In the genomic region with DNA sequence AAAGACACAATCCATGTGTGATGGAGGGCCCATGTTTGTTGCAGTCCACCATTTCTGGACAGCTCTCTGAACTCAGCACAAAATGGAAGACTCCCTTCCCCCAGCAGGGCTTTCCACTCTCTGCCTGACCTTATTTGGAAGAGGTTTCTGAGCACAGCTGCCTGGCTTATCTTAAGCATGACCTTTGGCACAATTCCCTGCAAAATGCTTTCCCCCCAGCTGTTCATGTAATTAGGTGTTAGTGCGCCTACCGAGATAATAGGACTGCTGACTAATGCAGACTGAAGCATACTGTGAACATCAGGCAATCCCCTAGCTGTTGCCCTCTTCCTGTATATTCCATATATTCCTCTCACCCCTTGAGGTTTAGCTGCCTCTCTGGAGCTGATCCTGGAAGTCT, we compare ENCODE assay signal across 11 mouse cellular contexts. TPM values are rescaled to one million over a fixed set of nuclear protein-coding genes. Genes with fewer than 3 reads are reported as not detected.
A peak's percentile ranks its signal among the peaks of the same experiment; 100 is the strongest.
DNase-seq lines count a peak whose midpoint lies in the region; ATAC-seq and TF ChIP-seq lines count a peak whose summit lies in the region.
"Had no signal": no experiment of that assay in that cellular context is flagged by ENCODE, and none has a peak within 500 bp of the region (broad histone marks: within the 10 kb centered on the region; RNA-seq: fewer than 3 reads in every experiment).

No protein-coding gene starts in this region.

- ATAC-seq in limb, embryonic 13.5 days (ENCODE audit: low FRiP score, low read depth): peak; percentile 59; the same call in 1 of the 2 replicates
- no peak for ATAC-seq in frontal cortex, adult (ENCODE audit: low TSS enrichment)

- no peak for TF ChIP-seq POLR2A in kidney, adult 2 months (IDR thresholded peaks at IDR 0.05; ENCODE audit: low read depth, low read length)

- no peak overlapping the region for H3K9ac ChIP-seq in limb, embryonic 13.5 days
- H3K9ac ChIP-seq: embryonic facial prominence, embryonic 13.5 days had no signal

- no peaks in the 10 kb centered on the region for H3K4me1 ChIP-seq in limb, embryonic 13.5 days
- no peaks in the 10 kb centered on the region for H3K4me1 ChIP-seq in kidney, adult 2 months (ENCODE audit: control insufficient read depth, insufficient read depth, low read length)
- H3K4me1 ChIP-seq: embryonic facial prominence, embryonic 13.5 days had no signal

- peak; percentile 47 for DNase-seq in ovary, adult 18-20 months (ENCODE audit: low spot score)
- DNase-seq in ovary, postnatal 36 days (ENCODE audit: low spot score): no peak
- DNase-seq in heart, adult 18-20 months: peak; percentile 27 to 67
- peak; percentile 1 for DNase-seq in skeletal muscle tissue, adult 2 months (ENCODE audit: low read depth, low spot score)
- no peak for DNase-seq in gastrocnemius, postnatal 10 days
- DNase-seq in kidney, adult 2 months: no peak

- 46% methylated on average over 2 of the region's 2 CpGs for WGBS in limb, embryonic 13.5 days
- 49% methylated on average over 2 of the region's 2 CpGs for WGBS in kidney, adult 2 months

- H3K27ac ChIP-seq in limb, embryonic 13.5 days: no peak overlapping the region
- H3K27ac ChIP-seq in kidney, adult 2 months (ENCODE audit: insufficient read depth, low read depth, low read length): no peak overlapping the region
- H3K27ac ChIP-seq: embryonic facial prominence, embryonic 13.5 days had no signal

- H3K9me3 ChIP-seq in limb, embryonic 13.5 days: no peaks in the 10 kb centered on the region
- H3K9me3 ChIP-seq: embryonic facial prominence, embryonic 13.5 days had no signal

- H3K4me2 ChIP-seq in limb, embryonic 13.5 days (replicated peaks): no peak overlapping the region
- H3K4me2 ChIP-seq: embryonic facial prominence, embryonic 13.5 days had no signal

- H3K36me3 ChIP-seq in limb, embryonic 13.5 days: no peaks in the 10 kb centered on the region
- no peaks in the 10 kb centered on the region for H3K36me3 ChIP-seq in kidney, adult 2 months (ENCODE audit: control insufficient read depth, insufficient read depth, low read length)
- H3K36me3 ChIP-seq: embryonic facial prominence, embryonic 13.5 days had no signal

- H3K27me3 ChIP-seq in limb, embryonic 13.5 days: no peaks in the 10 kb centered on the region
- no peaks in the 10 kb centered on the region for H3K27me3 ChIP-seq in kidney, adult 2 months (replicated peaks; ENCODE audit: control insufficient read depth, insufficient read depth, low read length)
- H3K27me3 ChIP-seq: embryonic facial prominence, embryonic 13.5 days had no signal

- TF ChIP-seq CTCF in kidney, adult 2 months (conservative IDR thresholded peaks at IDR 0.05; ENCODE audit: insufficient read depth, insufficient read length, low read depth, low read length): no peak

- H3K4me3 ChIP-seq in limb, embryonic 13.5 days: no peak overlapping the region
- no peak overlapping the region for H3K4me3 ChIP-seq in kidney, adult 2 months (ENCODE audit: insufficient read depth, low read depth, low read length)
- H3K4me3 ChIP-seq: embryonic facial prominence, embryonic 13.5 days had no signal

RNA-seq across cellular contexts. Expression of gene Rgn, which starts 21.4 kb away (rescaled TPM):
- under 1 TPM; 0.28 to 0.52 TPM for total RNA-seq in heart, adult 18-20 months (2021)
- polyA plus RNA-seq in limb, embryonic 13.5 days (2015; fragmentation: Nextera tagmentation; extraction: Ambion mirVana): 0.75 and 1.1 TPM in 2 replicates
- under 1 TPM in 1 of 2 experiments, not detected in 1; 0.32 TPM for total RNA-seq in gastrocnemius, postnatal 10 days (2021)
- 1.5 and 1.7 TPM in 2 replicates for polyA plus RNA-seq in kidney, adult 2 months (2012; rRNA removed)
- total RNA-seq: ES-E14; monocyte, adult 5-6 weeks had no signal

RNA-seq across cellular contexts. Expression of gene Rbm10, which starts 46.3 kb away (rescaled TPM):
- total RNA-seq in heart, adult 18-20 months (2021): 10 to 100 TPM; 16.4 to 19.2 TPM
- polyA plus RNA-seq in limb, embryonic 13.5 days (2015; fragmentation: Nextera tagmentation; extraction: Ambion mirVana): 72.7 and 73.9 TPM in 2 replicates
- 10 to 100 TPM; 15.7 to 20.5 TPM for total RNA-seq in gastrocnemius, postnatal 10 days (2021)
- 39.2 and 46.4 TPM in 2 replicates for polyA plus RNA-seq in kidney, adult 2 months (2012; rRNA removed)

RNA-seq across cellular contexts. Expression of gene Ndufb11, which starts 46.4 kb away (rescaled TPM):
- 100 to 1,000 TPM; 646 to 672 TPM for total RNA-seq in heart, adult 18-20 months (2021)
- 207 and 219 TPM in 2 replicates for polyA plus RNA-seq in limb, embryonic 13.5 days (2015; fragmentation: Nextera tagmentation; extraction: Ambion mirVana)
- 100 to 1,000 TPM; 310 to 341 TPM for total RNA-seq in gastrocnemius, postnatal 10 days (2021)
- polyA plus RNA-seq in kidney, adult 2 months (2012; rRNA removed): 325 and 376 TPM in 2 replicates

Comparison
In these comparisons a context has a peak if more than half of its experiments do, and no peak if none do; other contexts are left out.
1. DNase-seq: peak in ovary, adult 18-20 months (single experiment), heart, adult 18-20 months (2 of 2) and skeletal muscle tissue, adult 2 months (single experiment); none in ovary, postnatal 36 days (single experiment), gastrocnemius, postnatal 10 days (single experiment) and kidney, adult 2 months (single experiment).